Mouse (Mus musculus): ENCODE measurements around the gene Idua. TPM values are rescaled to one million over a fixed set of nuclear protein-coding genes. Genes with fewer than 3 reads are reported as not detected.

Gene Idua
- polyA plus RNA-seq, 1 experiment from 2014 or later = 8.2 TPM

DNA sequence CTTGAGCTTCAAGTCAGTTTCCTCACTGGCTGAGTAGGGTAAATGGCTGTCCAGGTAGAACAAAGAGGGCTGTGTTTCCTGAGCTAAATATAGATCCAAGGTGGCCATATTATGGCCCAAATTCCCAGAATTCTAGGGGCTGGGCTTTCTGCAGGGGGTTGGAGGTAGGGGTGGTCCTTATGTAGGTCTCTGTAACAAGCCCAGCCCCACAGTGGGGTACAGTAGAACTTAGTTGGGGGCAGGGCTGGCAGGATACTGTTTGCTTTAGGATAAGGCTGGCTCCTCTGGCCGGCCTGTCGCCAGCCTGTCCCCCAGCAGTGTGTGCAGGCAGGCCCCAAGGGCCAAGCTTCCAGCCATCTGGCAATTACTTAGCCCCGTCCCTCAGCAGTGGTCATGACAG lies 40.2 kb downstream of the Idua start:
- no peak overlapping the region for H3K27ac ChIP-seq (ENCODE audit: low read depth, low read length)
- H3K36me3 ChIP-seq (ENCODE audit: control insufficient read depth, insufficient read depth, low read length) = peaks cover 2% of the 10 kb centered on the region; the same call in 1 of the 2 replicates
- WGBS = 58% methylated on average over 3 of the region's 3 CpGs

DNA sequence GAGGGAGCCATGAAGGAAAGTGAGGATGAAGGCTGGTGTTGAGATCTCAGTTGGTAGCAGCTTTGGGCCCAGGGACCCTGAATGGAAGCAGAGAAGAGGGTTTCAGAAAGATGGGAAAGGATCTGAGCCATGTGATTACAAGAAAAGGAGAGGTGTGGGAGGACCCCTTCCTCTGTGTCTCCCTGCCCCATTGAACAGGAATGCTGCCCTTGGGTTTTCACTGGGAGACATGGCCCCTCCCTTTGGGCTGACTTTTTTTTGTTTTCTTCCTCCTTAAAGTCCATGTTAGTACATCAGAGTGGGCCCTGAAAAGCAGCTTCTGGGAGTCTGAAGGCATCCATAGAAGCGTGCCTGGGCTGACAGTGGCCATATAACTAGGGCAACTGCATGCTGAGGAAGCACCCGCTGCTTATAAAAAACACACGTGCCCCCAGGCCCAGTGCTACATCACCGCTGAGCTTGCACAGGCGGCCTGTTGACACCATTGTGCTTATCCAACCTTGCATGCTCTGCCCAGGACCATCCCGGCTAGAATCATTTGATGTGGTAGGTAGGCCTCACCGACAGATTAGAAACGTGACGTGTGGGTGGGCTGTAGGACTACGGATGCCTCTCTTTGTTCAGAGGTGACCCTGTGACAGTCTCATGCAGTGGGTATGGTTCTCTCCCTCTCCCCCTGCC lies 41.4 kb downstream of the Idua start:
- Histone ChIP-seq H3K9me3 (ENCODE audit: control insufficient read depth, low read length) (no peaks in the 10 kb centered on the region), H3K4me3 (ENCODE audit: low read depth, low read length) (no peak overlapping the region), H3K4me1 (ENCODE audit: control insufficient read depth, insufficient read depth, low read length) (peaks cover 22% of the 10 kb centered on the region), H3K4me2 (ENCODE audit: low read depth) (no peak overlapping the region), H3K9ac (ENCODE audit: low read length) (no peak overlapping the region), H3K27ac (ENCODE audit: low read depth, low read length) (no peak overlapping the region), H3K27me3 (ENCODE audit: control insufficient read depth, insufficient read depth, low read length) (no peaks in the 10 kb centered on the region), H3K36me3 (ENCODE audit: control insufficient read depth, insufficient read depth, low read length) (peaks cover 5% of the 10 kb centered on the region; the same call in 1 of the 2 replicates)
- 83% methylated on average over 10 of the region's 10 CpGs for WGBS
- ATAC-seq (ENCODE audit: insufficient read depth, low FRiP score, low TSS enrichment) (no peak), DNase-seq (ENCODE audit: low spot score) (no peak)

More for the DNA sequence above, 40.2 kb downstream of the Idua start:
- Histone ChIP-seq H3K4me2 (ENCODE audit: low read depth) (no peak overlapping the region), H3K27me3 (ENCODE audit: control insufficient read depth, insufficient read depth, low read length) (no peaks in the 10 kb centered on the region), H3K4me1 (ENCODE audit: control insufficient read depth, insufficient read depth, low read length) (peaks cover 33% of the 10 kb centered on the region), H3K9ac (ENCODE audit: low read length) (no peak overlapping the region), H3K4me3 (ENCODE audit: low read depth, low read length) (no peak overlapping the region), H3K9me3 (ENCODE audit: control insufficient read depth, low read length) (no peaks in the 10 kb centered on the region)
- ATAC-seq (ENCODE audit: insufficient read depth, low FRiP score, low TSS enrichment) (no peak), DNase-seq (ENCODE audit: low spot score) (no peak)

DNA sequence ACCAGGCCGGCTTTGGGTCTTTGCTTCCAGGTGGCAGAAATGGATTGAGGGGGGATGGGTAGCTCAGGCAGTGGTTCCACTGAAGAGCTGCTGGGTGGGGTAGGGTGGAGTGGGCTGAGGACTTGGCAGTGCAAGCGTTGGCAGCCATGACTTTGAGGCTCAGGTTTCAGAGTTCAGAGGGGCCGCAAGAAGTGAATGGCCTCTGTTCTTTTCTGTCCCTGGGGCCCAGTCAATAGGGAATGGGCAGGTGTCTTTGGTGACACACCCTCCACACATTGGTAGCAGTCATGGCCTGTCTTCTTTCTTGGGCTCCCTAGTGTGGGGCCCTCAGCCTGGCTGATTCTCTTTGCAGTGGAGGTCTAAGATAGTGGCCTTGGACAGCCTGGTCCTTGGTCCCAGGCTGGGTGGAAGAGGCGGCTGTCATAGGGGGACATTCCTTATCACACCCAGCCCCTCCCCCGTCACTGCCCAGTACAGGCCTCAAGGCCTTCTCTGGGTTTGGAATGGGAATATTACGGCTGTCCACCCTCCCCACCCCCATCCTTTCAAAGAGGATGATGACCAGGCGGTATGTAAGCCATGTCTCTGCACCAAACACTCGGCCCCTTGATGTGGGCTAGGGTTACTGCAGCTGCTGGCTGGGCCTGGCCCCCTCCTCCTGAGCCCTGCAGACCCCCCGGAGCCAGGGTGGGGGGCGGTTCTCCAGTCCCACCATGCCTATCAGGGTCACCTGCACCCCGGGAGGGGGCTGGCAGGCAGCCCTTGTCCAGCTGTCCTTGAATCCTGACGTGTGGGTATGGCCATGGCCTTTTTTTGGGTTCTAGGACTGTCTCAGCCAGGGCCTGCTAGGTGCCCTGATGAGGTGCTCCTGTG lies 43.9 kb downstream of the Idua start:
- no peaks in the 10 kb centered on the region for H3K9me3 ChIP-seq (ENCODE audit: control insufficient read depth, low read length)
- ATAC-seq (ENCODE audit: insufficient read depth, low FRiP score, low TSS enrichment) (no peak), DNase-seq (ENCODE audit: low spot score) (no peak)
- H3K27me3 ChIP-seq (ENCODE audit: control insufficient read depth, insufficient read depth, low read length) = no peaks in the 10 kb centered on the region
- no peak overlapping the region for H3K4me3 ChIP-seq (ENCODE audit: low read depth, low read length)
- H3K4me1 ChIP-seq (ENCODE audit: control insufficient read depth, insufficient read depth, low read length) = no peaks in the 10 kb centered on the region; the same call in 1 of the 2 replicates
- 81% methylated on average over 12 of the region's 12 CpGs for WGBS
- no peak overlapping the region for H3K9ac ChIP-seq (ENCODE audit: low read length)
- H3K27ac ChIP-seq (ENCODE audit: low read depth, low read length) = no peak overlapping the region
- peaks cover 5% of the 10 kb centered on the region for H3K36me3 ChIP-seq (ENCODE audit: control insufficient read depth, insufficient read depth, low read length)
- H3K4me2 ChIP-seq (ENCODE audit: low read depth) = no peak overlapping the region

DNA sequence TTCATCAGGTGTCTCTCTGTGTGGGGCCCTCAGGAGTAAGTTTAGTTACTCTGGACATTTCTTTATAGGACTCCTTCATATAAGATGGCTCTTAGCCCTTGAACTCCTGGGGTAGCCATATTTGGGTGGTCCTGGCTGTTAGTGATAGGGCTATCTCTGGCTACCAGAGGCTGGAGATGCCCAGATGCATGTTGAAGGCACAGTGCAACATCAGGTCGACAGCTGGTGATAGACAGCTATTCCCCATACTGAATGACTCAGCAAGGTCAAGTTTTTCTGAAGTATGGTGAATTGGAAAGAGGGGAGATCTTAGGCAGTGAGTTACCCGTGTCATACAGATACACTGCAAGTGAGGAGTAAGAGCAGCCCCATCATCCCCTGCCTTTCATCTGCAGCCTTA lies 47.6 kb downstream of the Idua start:
- no peaks in the 10 kb centered on the region for H3K9me3 ChIP-seq (ENCODE audit: control insufficient read depth, low read length)
- H3K27ac ChIP-seq (ENCODE audit: low read depth, low read length) = no peak overlapping the region
- no peak for ATAC-seq (ENCODE audit: insufficient read depth, low FRiP score, low TSS enrichment)

DNA sequence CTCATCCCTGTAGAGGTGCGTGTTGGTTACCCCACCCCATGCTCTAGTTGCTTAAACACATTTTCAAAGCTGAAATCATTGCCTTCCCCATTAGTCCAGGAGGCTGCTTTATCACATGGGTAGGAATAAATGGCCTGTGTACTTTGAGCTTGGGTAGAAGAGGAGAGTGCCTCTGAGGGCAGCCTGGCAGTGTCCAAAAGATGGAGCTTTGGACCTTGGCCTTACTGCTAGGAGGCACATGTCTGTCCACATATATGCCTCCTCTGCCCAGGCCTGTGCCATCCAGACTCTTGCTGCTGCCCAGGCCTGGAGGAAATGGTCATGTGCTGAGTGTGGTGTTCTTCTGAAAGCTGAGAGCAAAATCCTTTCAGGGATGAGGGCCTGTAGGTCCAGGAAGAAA lies 48.3 kb downstream of the Idua start:
- WGBS = 96% methylated on average over 1 of the region's 1 CpGs
- Histone ChIP-seq H3K36me3 (ENCODE audit: control insufficient read depth, insufficient read depth, low read length) (peaks cover 3% of the 10 kb centered on the region; the same call in 1 of the 2 replicates), H3K4me1 (ENCODE audit: control insufficient read depth, insufficient read depth, low read length) (no peaks in the 10 kb centered on the region), H3K4me3 (ENCODE audit: low read depth, low read length) (no peak overlapping the region), H3K9me3 (ENCODE audit: control insufficient read depth, low read length) (no peaks in the 10 kb centered on the region), H3K27ac (ENCODE audit: low read depth, low read length) (no peak overlapping the region), H3K4me2 (ENCODE audit: low read depth) (no peak overlapping the region), H3K9ac (ENCODE audit: low read length) (no peak overlapping the region), H3K27me3 (ENCODE audit: control insufficient read depth, insufficient read depth, low read length) (no peaks in the 10 kb centered on the region)
- DNase-seq (ENCODE audit: low spot score) (no peak), ATAC-seq (ENCODE audit: insufficient read depth, low FRiP score, low TSS enrichment) (no peak)

More for the DNA sequence above, 47.6 kb downstream of the Idua start:
- DNase-seq (ENCODE audit: low spot score) = no peak
- Histone ChIP-seq H3K27me3 (ENCODE audit: control insufficient read depth, insufficient read depth, low read length) (no peaks in the 10 kb centered on the region), H3K4me3 (ENCODE audit: low read depth, low read length) (no peak overlapping the region), H3K36me3 (ENCODE audit: control insufficient read depth, insufficient read depth, low read length) (peaks cover 5% of the 10 kb centered on the region), H3K4me1 (ENCODE audit: control insufficient read depth, insufficient read depth, low read length) (no peaks in the 10 kb centered on the region), H3K9ac (ENCODE audit: low read length) (no peak overlapping the region), H3K4me2 (ENCODE audit: low read depth) (no peak overlapping the region)
- WGBS = 85% methylated on average over 2 of the region's 2 CpGs

DNA sequence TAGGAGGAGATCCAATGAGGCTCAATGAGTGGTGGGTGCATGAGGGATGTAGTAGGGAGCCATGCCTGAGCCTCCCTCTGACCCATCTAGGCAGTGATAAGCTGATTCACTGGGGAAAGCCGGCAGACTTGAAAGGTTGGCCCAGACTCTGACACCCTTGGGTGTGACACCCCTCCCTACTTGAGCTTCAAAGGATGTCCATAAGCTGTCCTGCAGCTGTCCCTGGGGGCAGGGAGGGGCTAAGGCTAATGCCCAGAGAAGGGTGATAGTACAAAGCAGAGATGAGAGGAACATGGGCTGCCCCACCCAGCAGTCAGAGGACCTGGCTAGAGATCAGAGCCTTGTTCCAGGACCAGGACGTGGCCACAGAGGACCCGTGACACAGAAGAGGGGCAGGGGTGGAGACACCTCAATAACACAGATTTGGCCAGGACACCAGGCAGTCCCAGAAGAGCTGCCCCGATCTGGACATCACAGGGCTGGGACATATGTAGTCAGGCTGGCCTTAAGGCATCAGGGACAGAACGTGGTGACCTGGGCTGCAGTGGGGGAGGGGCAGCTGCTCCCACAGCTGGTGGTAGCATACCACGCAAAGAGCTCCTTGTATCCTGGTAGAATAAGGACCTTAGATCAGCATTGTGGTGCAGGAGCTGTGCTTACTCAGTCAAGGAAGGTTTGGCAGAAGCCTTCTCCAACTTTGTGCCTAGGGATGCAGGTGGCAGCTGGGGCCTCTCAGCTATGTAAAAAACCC lies 49.0 kb downstream of the Idua start:
- DNase-seq (ENCODE audit: low spot score) (no peak), ATAC-seq (ENCODE audit: insufficient read depth, low FRiP score, low TSS enrichment) (no peak)
- H3K27ac ChIP-seq (ENCODE audit: low read depth, low read length) = no peak overlapping the region
- 63% methylated on average over 6 of the region's 6 CpGs for WGBS
- H3K4me1 ChIP-seq (ENCODE audit: control insufficient read depth, insufficient read depth, low read length) = no peaks in the 10 kb centered on the region
- no peak overlapping the region for H3K4me2 ChIP-seq (ENCODE audit: low read depth)
- H3K36me3 ChIP-seq (ENCODE audit: control insufficient read depth, insufficient read depth, low read length) = peaks cover 3% of the 10 kb centered on the region; the same call in 1 of the 2 replicates
- H3K4me3 ChIP-seq (ENCODE audit: low read depth, low read length) = no peak overlapping the region
- no peaks in the 10 kb centered on the region for H3K9me3 ChIP-seq (ENCODE audit: control insufficient read depth, low read length)
- no peak overlapping the region for H3K9ac ChIP-seq (ENCODE audit: low read length)
- no peaks in the 10 kb centered on the region for H3K27me3 ChIP-seq (ENCODE audit: control insufficient read depth, insufficient read depth, low read length)

DNA sequence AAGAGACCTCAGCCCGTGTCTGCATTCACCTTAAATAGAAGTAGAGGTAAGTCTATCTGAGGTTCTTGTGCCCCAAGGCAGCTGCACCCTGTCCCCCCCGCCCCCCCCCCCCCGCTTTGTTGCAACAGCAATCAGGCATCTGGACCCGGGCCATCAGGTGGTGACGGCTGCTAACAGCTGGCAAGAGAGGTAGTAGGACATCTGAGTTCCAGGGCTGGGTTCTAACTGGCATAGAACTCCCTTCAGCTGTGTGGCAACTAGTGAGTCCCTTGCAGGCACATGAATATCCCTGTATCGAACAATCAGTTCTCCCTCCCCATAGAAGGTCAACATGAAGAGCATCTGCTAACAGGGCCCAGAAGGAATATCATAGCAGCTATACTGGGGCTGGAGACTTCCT lies 51.8 kb downstream of the Idua start:
- 82% methylated on average over 6 of the region's 6 CpGs for WGBS

DNA sequence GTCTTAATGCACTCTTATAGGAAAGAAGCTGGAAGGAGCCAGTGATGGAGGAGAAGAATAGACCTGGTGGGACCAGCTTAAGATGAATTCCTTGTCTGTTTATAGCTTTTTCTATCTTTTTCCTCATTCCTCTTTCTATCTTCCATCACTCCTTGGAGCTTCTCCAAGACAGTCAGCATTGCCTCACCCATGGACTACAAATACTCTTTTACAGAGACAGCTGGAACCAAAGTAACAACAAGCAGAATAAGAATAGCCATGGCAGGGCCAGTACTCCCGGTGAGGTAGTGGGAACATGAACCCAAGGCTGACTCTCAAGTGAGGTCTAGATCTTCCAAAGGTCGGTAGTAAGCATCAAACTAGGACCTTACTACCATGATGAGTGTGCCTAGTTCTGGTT lies 53.0 kb downstream of the Idua start:
- no peak overlapping the region for H3K4me2 ChIP-seq (ENCODE audit: low read depth)
- H3K27ac ChIP-seq (ENCODE audit: low read depth, low read length) = no peak overlapping the region
- WGBS = 90% methylated on average over 2 of the region's 2 CpGs
- DNase-seq (ENCODE audit: low spot score) = no peak
- H3K4me1 ChIP-seq (ENCODE audit: control insufficient read depth, insufficient read depth, low read length) = no peaks in the 10 kb centered on the region
- ATAC-seq (ENCODE audit: insufficient read depth, low FRiP score, low TSS enrichment) = no peak
- no peak overlapping the region for H3K9ac ChIP-seq (ENCODE audit: low read length)
- no peaks in the 10 kb centered on the region for H3K27me3 ChIP-seq (ENCODE audit: control insufficient read depth, insufficient read depth, low read length)
- H3K9me3 ChIP-seq (ENCODE audit: control insufficient read depth, low read length) = no peaks in the 10 kb centered on the region
- no peaks in the 10 kb centered on the region for H3K36me3 ChIP-seq (ENCODE audit: control insufficient read depth, insufficient read depth, low read length)
- H3K4me3 ChIP-seq (ENCODE audit: low read depth, low read length) = no peak overlapping the region

More for the DNA sequence above, 51.8 kb downstream of the Idua start:
- no peak overlapping the region for H3K9ac ChIP-seq (ENCODE audit: low read length)
- ATAC-seq (ENCODE audit: insufficient read depth, low FRiP score, low TSS enrichment) (no peak), DNase-seq (ENCODE audit: low spot score) (no peak)
- no peaks in the 10 kb centered on the region for H3K4me1 ChIP-seq (ENCODE audit: control insufficient read depth, insufficient read depth, low read length)
- no peaks in the 10 kb centered on the region; the same call in 1 of the 2 replicates for H3K36me3 ChIP-seq (ENCODE audit: control insufficient read depth, insufficient read depth, low read length)
- no peak overlapping the region for H3K27ac ChIP-seq (ENCODE audit: low read depth, low read length)
- no peak overlapping the region for H3K4me2 ChIP-seq (ENCODE audit: low read depth)
- H3K9me3 ChIP-seq (ENCODE audit: control insufficient read depth, low read length) = no peaks in the 10 kb centered on the region
- H3K4me3 ChIP-seq (ENCODE audit: low read depth, low read length) = no peak overlapping the region
- no peaks in the 10 kb centered on the region for H3K27me3 ChIP-seq (ENCODE audit: control insufficient read depth, insufficient read depth, low read length)
